Mouse (Mus musculus) liver, embryonic 12.5 days (tissue): ENCODE measurements around the gene Msmp. TPM values are rescaled to one million over a fixed set of nuclear protein-coding genes. Genes with fewer than 3 reads are reported as not detected.

Experiments used
- ATAC-seq: fragments of 200-750 bp; cut with Nextera tagmentation; 2 replicates; pipeline ENCODE4 v1.8.0; 2017; ENCODE audit warnings: moderate number of reproducible peaks, mild to moderate bottlenecking, moderate library complexity
- H3K27ac ChIP-seq: fragments of 300-500 bp; sonication (generic); 2 replicates; pipeline ENCODE4 v1.5.1; 2016; ENCODE audit warnings: mild to moderate bottlenecking
- H3K27me3 ChIP-seq: fragments of 300-500 bp; sonication (generic); replicated peaks from 2 replicates; pipeline ENCODE4 v1.6.1; 2016; ENCODE audit warnings: mild to moderate bottlenecking, moderate library complexity
- H3K36me3 ChIP-seq: fragments of 300-500 bp; sonication (generic); 2 replicates; pipeline ENCODE4 v1.6.1; 2016; ENCODE audit warnings: mild to moderate bottlenecking, moderate library complexity
- H3K4me1 ChIP-seq: fragments of 300-500 bp; sonication (generic); 2 replicates; pipeline ENCODE4 v1.6.1; 2016
- H3K4me2 ChIP-seq: fragments of 300-500 bp; sonication (generic); 2 replicates; pipeline ENCODE4 v1.6.1; 2016; ENCODE audit warnings: mild to moderate bottlenecking, moderate library complexity
- H3K4me3 ChIP-seq: fragments of 300-500 bp; sonication (generic); 2 replicates; pipeline ENCODE4 v1.5.1; 2016; ENCODE audit warnings: mild to moderate bottlenecking, moderate library complexity
- H3K9ac ChIP-seq: fragments of 300-500 bp; sonication (generic); 2 replicates; pipeline ENCODE4 v1.6.1; 2016; ENCODE audit warnings: mild to moderate bottlenecking, moderate library complexity
- H3K9me3 ChIP-seq: fragments of 300-500 bp; sonication (generic); replicated peaks from 2 replicates; pipeline ENCODE4 v1.6.1; 2016; ENCODE audit warnings: mild to moderate bottlenecking, moderate library complexity
- WGBS: fragments of 180-500 bp; shearing (Covaris S2); methylation state at CpG from one replicate; pipeline ENCODE4 v1.1.7; 2016; ENCODE audit not compliant: insufficient replicate concordance; 5-methylcytosine and 5-hydroxymethylcytosine counted together
- microRNA-seq: library from miRNA; unstranded; fragments of <30 nt; microRNA quantifications from one replicate; pipeline ENCODE4, GENCODE M21; 2017
- polyA plus RNA-seq: library from polyadenylated mRNA; unstranded; fragments of >200 nt; fragmentation: Nextera tagmentation; extraction: Ambion mirVana; gene quantifications from 2 replicates; pipeline ENCODE4 v1.2.1, GENCODE M21; 2016

The Msmp gene
- polyA plus RNA-seq, 1 experiment from 2014 or later: not detected

DNA sequence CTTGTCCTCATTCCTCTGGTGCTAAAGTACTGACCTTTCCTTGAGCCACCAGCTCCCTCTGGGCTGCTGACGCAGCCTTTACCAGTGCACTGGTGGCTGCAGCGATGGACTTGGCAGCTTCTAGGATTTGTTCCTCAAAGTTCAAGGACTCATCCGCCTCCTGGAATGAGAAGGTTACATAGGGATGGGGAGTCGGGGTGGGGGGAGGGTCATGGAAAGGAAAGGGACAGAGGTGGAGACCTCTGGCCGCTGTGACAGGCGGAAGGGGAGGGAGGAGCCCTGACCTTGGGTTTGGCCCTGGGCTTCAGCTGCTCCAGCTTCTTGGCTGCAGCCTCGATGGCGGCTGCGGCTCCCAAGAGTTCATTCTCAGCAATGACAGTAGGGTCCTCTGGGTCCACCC is 51.0 kb downstream of the Msmp start:
- Histone ChIP-seq H3K4me3 (no peak overlapping the region), H3K4me2 (no peak overlapping the region), H3K9ac (no peak overlapping the region), H3K27me3 (no peaks in the 10 kb centered on the region), H3K4me1 (peaks cover 7% of the 10 kb centered on the region), H3K27ac (no peak overlapping the region), H3K9me3 (no peaks in the 10 kb centered on the region), H3K36me3 (peaks cover 76% of the 10 kb centered on the region)
- 79% methylated on average over 9 of the region's 9 CpGs for WGBS
- ATAC-seq: no peak

Small RNA genes within 50 kb of the gene (microRNA-seq; reads per million reads assigned to microRNA genes)
- not detected for gene Gm25262

Other genes with a start within 250 kb of the Msmp start
- gene Rusc2, start 202.5 kb downstream of the Msmp start, polyA plus RNA-seq: 1.7 and 1.9 TPM in 2 replicates
- gene Fam166b, start 155.4 kb downstream of the Msmp start, polyA plus RNA-seq: not detected in 2 replicates
- gene Tesk1, start 142.6 kb downstream of the Msmp start, polyA plus RNA-seq: 2.8 and 3.2 TPM in 2 replicates
- 1.1 TPM in 2 replicates for gene Cd72, start 129.9 kb downstream of the Msmp start, polyA plus RNA-seq
- gene Sit1, start 100.8 kb downstream of the Msmp start, polyA plus RNA-seq: not detected in 2 replicates
- 38.3 and 40.0 TPM in 2 replicates for gene Ccdc107, start 91.6 kb downstream of the Msmp start, polyA plus RNA-seq
- gene Arhgef39, start 84.8 kb downstream of the Msmp start, polyA plus RNA-seq: 32.6 and 35.8 TPM in 2 replicates
- gene Car9, start 77.5 kb downstream of the Msmp start, polyA plus RNA-seq: 1.2 and 1.3 TPM in 2 replicates
- 27.9 and 29.9 TPM in 2 replicates for gene Tpm2, start 60.7 kb downstream of the Msmp start, polyA plus RNA-seq
- 17.9 and 19.7 TPM in 2 replicates for gene Creb3, start 22.2 kb downstream of the Msmp start, polyA plus RNA-seq
- gene Tln1, start 21.8 kb downstream of the Msmp start, polyA plus RNA-seq: 73.3 and 75.5 TPM in 2 replicates
- gene Rgp1, start 5.8 kb downstream of the Msmp start, polyA plus RNA-seq: 17.4 and 18.0 TPM in 2 replicates
- gene Gba2, start 5.6 kb downstream of the Msmp start, polyA plus RNA-seq: 23.5 and 23.6 TPM in 2 replicates
- gene Npr2, start 47.4 kb upstream of the Msmp start, polyA plus RNA-seq: 1.5 and 2.1 TPM in 2 replicates
- gene Spag8, start 69.1 kb upstream of the Msmp start, polyA plus RNA-seq: 0.20 and 0.36 TPM in 2 replicates
- 59.8 and 66.1 TPM in 2 replicates for gene Hint2, start 72.0 kb upstream of the Msmp start, polyA plus RNA-seq
- 0.44 and 0.53 TPM in 2 replicates for gene Tmem8b, start 84.5 kb upstream of the Msmp start, polyA plus RNA-seq
- gene Fam221b, start 84.7 kb upstream of the Msmp start, polyA plus RNA-seq: 1.5 and 1.8 TPM in 2 replicates
- gene Olfr70, start 116.3 kb upstream of the Msmp start, polyA plus RNA-seq: not detected in 2 replicates
- not detected in 2 replicates for gene Olfr71, start 125.8 kb upstream of the Msmp start, polyA plus RNA-seq
- 0.14 and 0.19 TPM in 2 replicates for gene Hrct1, start 142.7 kb upstream of the Msmp start, polyA plus RNA-seq
- gene Spaar, start 145.5 kb upstream of the Msmp start, polyA plus RNA-seq: 0.02 TPM in 2 replicates
- gene Olfr159, start 186.5 kb upstream of the Msmp start, polyA plus RNA-seq: not detected in 2 replicates
- gene Olfr156, start 239.4 kb upstream of the Msmp start, polyA plus RNA-seq: not detected in 2 replicates